Mouse (Mus musculus): ENCODE measurements at regions not wholly inside any gene's neighbourhood (a gene's known extent, or its start where the extent isn't known, plus 50 kb on each side); places are given as distances from the start of the nearest gene placed in this dataset.
A peak's percentile ranks its signal among the peaks of the same experiment; 100 is the strongest.

DNA sequence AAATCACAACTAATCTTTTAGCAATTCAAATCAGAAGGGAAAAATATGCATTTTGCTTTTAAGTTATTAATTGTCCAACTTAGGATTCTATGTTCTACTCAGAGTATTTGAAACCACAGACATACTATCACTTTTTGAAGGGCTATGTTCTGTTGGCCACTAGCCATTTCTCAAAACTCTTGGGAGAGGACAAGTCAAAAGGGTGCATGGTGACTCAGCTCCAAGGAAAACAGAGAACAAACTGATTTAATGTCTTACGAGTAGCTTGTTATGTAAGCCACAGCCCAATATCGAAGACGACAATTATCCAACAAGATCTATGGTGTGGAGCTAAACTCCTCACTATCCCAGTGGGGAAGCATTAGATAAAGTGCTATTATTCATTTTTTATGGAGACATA, 247.6 kb downstream of the Kcnj2 start:
- no peak overlapping the region for H3K4me2 ChIP-seq (ENCODE audit: low read depth, low read length)
- H3K4me1 ChIP-seq (ENCODE audit: control insufficient read depth, insufficient read depth, low read length), result no peaks in the 10 kb centered on the region
- no peak overlapping the region for H3K9ac ChIP-seq (ENCODE audit: low read depth, low read length)
- no peaks in the 10 kb centered on the region for H3K9me3 ChIP-seq (ENCODE audit: control insufficient read depth, low read length)
- no peaks in the 10 kb centered on the region for H3K27me3 ChIP-seq (replicated peaks; ENCODE audit: control insufficient read depth, insufficient read depth, low read length)
- no peak overlapping the region for H3K4me3 ChIP-seq (ENCODE audit: low read length)
- no peaks in the 10 kb centered on the region for H3K36me3 ChIP-seq (ENCODE audit: control insufficient read depth, insufficient read depth, low read length)
- no peak for ATAC-seq
- 76% methylated on average over 3 of the region's 3 CpGs for WGBS
- H3K27ac ChIP-seq (ENCODE audit: low read length), result no peak overlapping the region

DNA sequence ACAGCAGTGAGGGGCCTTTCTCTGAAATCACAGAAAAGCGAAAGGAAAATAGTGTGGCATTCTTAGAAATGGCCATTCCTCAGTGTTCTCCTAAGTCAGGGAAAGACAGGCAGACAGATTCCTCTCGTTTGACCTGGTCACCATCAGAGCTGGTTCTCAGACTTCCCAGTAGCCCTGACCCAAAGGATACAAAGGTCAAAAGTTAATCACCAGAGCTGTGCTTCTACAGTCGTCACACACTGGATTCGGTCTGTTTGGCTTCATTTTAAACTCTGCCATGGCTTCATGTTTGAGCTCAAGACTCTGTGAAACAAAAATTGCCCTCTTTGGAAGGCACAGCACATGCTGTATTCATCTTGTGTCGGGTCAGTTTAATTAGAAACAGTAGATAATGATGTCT, 255.6 kb downstream of the Kcnj2 start:
- ATAC-seq, result no peak
- Histone ChIP-seq H3K4me2 (ENCODE audit: low read depth, low read length) (no peak overlapping the region), H3K36me3 (ENCODE audit: control insufficient read depth, insufficient read depth, low read length) (no peaks in the 10 kb centered on the region), H3K9ac (ENCODE audit: low read depth, low read length) (no peak overlapping the region), H3K4me3 (ENCODE audit: low read length) (no peak overlapping the region), H3K27me3 (replicated peaks; ENCODE audit: control insufficient read depth, insufficient read depth, low read length) (no peaks in the 10 kb centered on the region), H3K27ac (ENCODE audit: low read length) (no peak overlapping the region), H3K4me1 (ENCODE audit: control insufficient read depth, insufficient read depth, low read length) (no peaks in the 10 kb centered on the region), H3K9me3 (ENCODE audit: control insufficient read depth, low read length) (no peaks in the 10 kb centered on the region)
- WGBS, result 42% methylated on average over 5 of the region's 5 CpGs

DNA sequence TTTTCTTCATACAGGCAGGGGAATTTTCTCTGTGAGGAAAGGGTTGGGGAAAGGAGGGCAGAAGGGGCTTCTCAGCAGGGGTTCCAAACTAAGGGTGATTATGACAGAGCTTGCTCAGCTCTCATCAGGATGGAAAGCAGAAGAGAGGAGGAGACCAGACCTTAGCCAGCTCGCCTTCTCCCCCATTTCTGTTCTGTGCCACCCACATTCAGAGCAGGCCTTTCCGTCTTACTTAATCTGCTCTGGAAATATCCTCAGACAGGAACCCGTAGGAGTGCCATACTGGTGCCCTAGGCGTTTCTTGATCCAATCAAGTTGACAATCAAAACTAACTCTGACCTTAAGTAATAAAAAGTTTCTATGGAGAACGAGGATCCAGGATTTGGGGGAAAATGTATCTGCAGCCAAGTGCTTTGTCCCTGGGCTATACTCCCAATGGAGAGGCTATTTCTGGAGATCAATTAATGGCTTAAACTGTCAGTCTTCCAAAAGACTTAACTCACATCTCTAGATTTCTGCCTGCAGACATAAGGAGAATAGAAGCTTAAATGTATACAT, 258.6 kb downstream of the Kcnj2 start:
- ATAC-seq, result no peak
- H3K4me1 ChIP-seq (ENCODE audit: control insufficient read depth, insufficient read depth, low read length), result no peaks in the 10 kb centered on the region
- H3K27me3 ChIP-seq (replicated peaks; ENCODE audit: control insufficient read depth, insufficient read depth, low read length), result no peaks in the 10 kb centered on the region
- no peak overlapping the region for H3K4me3 ChIP-seq (ENCODE audit: low read length)
- WGBS, result 78% methylated on average over 5 of the region's 5 CpGs
- H3K36me3 ChIP-seq (ENCODE audit: control insufficient read depth, insufficient read depth, low read length), result no peaks in the 10 kb centered on the region
- H3K4me2 ChIP-seq (ENCODE audit: low read depth, low read length), result no peak overlapping the region
- no peak overlapping the region for H3K9ac ChIP-seq (ENCODE audit: low read depth, low read length)
- H3K9me3 ChIP-seq (ENCODE audit: control insufficient read depth, low read length), result no peaks in the 10 kb centered on the region
- H3K27ac ChIP-seq (ENCODE audit: low read length), result no peak overlapping the region

DNA sequence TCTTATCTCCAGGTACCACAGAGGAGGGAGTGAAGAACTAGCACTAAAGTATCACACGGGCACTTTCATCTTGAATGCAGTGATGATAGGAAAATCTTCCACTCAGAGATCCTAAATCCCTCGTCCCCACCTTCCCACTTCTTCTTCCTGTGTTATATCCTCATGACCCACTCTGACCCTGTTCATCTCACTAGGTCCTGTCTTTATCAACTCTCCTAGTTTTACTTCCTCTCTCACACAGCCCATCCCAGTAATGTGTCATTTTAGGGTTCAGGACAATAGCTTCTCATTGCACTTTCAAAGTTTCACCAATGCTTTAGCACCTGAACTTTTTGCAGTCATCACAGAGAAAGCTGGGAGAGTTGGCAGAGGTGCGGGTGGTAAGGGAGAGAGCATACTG, 261.0 kb downstream of the Kcnj2 start:
- no peak overlapping the region for H3K4me2 ChIP-seq (ENCODE audit: low read depth, low read length)
- H3K36me3 ChIP-seq (ENCODE audit: control insufficient read depth, insufficient read depth, low read length), result no peaks in the 10 kb centered on the region
- 67% methylated on average over 3 of the region's 3 CpGs for WGBS
- no peaks in the 10 kb centered on the region for H3K4me1 ChIP-seq (ENCODE audit: control insufficient read depth, insufficient read depth, low read length)
- H3K4me3 ChIP-seq (ENCODE audit: low read length), result no peak overlapping the region
- H3K27ac ChIP-seq (ENCODE audit: low read length), result no peak overlapping the region
- ATAC-seq, result no peak
- no peaks in the 10 kb centered on the region for H3K27me3 ChIP-seq (replicated peaks; ENCODE audit: control insufficient read depth, insufficient read depth, low read length)
- no peak overlapping the region for H3K9ac ChIP-seq (ENCODE audit: low read depth, low read length)
- H3K9me3 ChIP-seq (ENCODE audit: control insufficient read depth, low read length), result no peaks in the 10 kb centered on the region

DNA sequence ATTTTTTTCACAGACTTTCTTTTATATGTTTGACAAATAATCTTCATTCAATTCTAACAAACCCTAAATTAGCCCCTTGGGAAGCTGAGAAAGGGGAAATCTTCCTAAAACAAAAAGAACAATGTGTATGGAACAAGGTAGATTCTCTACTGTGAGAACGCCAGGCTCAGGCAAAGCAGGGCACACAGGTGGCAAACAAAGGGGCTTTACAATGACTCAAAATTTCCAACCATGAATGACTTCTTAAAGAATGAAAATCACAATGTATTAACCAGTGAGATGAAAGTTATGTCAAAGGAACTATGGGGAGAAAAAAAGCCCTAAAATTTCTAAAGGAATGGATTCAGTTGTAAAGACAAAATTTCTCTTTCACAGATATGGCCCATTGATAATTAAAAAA, 262.3 kb downstream of the Kcnj2 start:
- Histone ChIP-seq H3K4me1 (ENCODE audit: control insufficient read depth, insufficient read depth, low read length) (no peaks in the 10 kb centered on the region), H3K4me2 (ENCODE audit: low read depth, low read length) (no peak overlapping the region), H3K9ac (ENCODE audit: low read depth, low read length) (no peak overlapping the region), H3K9me3 (ENCODE audit: control insufficient read depth, low read length) (no peaks in the 10 kb centered on the region), H3K36me3 (ENCODE audit: control insufficient read depth, insufficient read depth, low read length) (no peaks in the 10 kb centered on the region), H3K4me3 (ENCODE audit: low read length) (no peak overlapping the region), H3K27ac (ENCODE audit: low read length) (no peak overlapping the region), H3K27me3 (replicated peaks; ENCODE audit: control insufficient read depth, insufficient read depth, low read length) (no peaks in the 10 kb centered on the region)
- WGBS, result 43% methylated on average over 1 of the region's 1 CpGs
- no peak for ATAC-seq

DNA sequence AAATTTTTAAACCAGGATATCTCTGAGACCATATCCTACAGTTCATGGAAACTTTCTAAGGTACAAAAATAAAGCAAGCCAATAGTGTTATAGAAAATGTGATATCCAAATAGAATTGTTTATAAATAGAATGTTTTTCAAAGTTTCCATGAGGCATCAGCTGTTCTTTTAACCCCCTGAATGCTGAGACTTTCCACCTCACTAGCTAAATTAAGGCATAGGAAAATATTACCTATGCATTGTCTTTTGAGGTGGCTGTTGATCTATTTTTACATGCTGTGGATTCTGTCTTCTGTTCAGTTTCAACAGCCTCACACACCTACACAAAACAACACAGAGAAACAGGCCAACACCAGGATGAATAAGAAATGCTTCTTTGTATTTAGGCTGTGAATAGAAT, 265.6 kb downstream of the Kcnj2 start:
- Histone ChIP-seq H3K4me1 (ENCODE audit: control insufficient read depth, insufficient read depth, low read length) (no peaks in the 10 kb centered on the region), H3K27me3 (replicated peaks; ENCODE audit: control insufficient read depth, insufficient read depth, low read length) (no peaks in the 10 kb centered on the region), H3K36me3 (ENCODE audit: control insufficient read depth, insufficient read depth, low read length) (no peaks in the 10 kb centered on the region), H3K27ac (ENCODE audit: low read length) (no peak overlapping the region), H3K9me3 (ENCODE audit: control insufficient read depth, low read length) (no peaks in the 10 kb centered on the region), H3K4me2 (ENCODE audit: low read depth, low read length) (no peak overlapping the region), H3K9ac (ENCODE audit: low read depth, low read length) (no peak overlapping the region), H3K4me3 (ENCODE audit: low read length) (no peak overlapping the region)
- ATAC-seq, result no peak

DNA sequence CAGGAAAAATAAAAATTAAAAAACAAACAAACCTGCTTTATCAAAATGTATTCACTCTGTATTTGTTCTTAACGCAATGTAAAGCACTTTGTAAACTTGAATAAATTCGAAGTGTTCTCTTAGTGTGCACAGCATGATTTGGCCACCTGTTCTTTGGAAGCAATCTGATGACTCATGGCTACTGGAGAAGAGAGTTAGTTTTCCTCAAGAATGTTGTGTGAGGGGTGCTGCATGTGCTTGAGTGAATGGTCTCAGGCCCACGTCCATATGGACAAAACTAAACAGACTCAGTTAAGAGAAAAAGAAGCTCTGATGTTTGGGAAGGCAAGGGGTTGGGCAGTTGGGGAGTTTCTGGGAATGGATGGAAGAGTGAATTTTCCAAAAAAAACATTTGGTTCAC, 267.1 kb downstream of the Kcnj2 start:
- H3K27ac ChIP-seq (ENCODE audit: low read length), result no peak overlapping the region
- no peak overlapping the region for H3K4me3 ChIP-seq (ENCODE audit: low read length)
- H3K4me1 ChIP-seq (ENCODE audit: control insufficient read depth, insufficient read depth, low read length), result no peaks in the 10 kb centered on the region
- H3K9me3 ChIP-seq (ENCODE audit: control insufficient read depth, low read length), result no peaks in the 10 kb centered on the region
- no peaks in the 10 kb centered on the region for H3K27me3 ChIP-seq (replicated peaks; ENCODE audit: control insufficient read depth, insufficient read depth, low read length)
- no peaks in the 10 kb centered on the region for H3K36me3 ChIP-seq (ENCODE audit: control insufficient read depth, insufficient read depth, low read length)
- no peak for ATAC-seq
- no peak overlapping the region for H3K9ac ChIP-seq (ENCODE audit: low read depth, low read length)
- no peak overlapping the region for H3K4me2 ChIP-seq (ENCODE audit: low read depth, low read length)
- WGBS, result 63% methylated on average over 3 of the region's 3 CpGs

DNA sequence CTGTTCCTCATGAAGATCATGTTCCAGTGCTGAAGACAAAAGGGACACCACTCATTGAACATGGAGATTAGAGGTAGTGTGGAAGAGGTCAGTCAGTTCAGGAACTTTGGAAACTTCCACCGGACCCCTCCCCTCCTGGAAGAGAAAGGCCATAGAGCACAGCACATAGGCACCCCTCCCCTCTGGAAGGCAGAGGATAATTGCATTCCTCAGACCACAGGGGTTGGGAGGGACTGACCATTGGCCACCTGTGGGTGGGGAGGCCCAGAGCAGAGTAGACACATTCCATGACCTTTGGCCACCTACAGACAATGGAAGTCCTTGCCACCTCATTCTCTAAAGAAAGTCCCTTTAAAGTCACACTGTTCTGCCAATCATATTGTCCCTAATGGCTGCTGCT, 281.6 kb downstream of the Kcnj2 start:
- H3K9me3 ChIP-seq (ENCODE audit: control insufficient read depth, low read length), result no peaks in the 10 kb centered on the region
- no peaks in the 10 kb centered on the region for H3K4me1 ChIP-seq (ENCODE audit: control insufficient read depth, insufficient read depth, low read length)
- no peaks in the 10 kb centered on the region for H3K27me3 ChIP-seq (replicated peaks; ENCODE audit: control insufficient read depth, insufficient read depth, low read length)
- WGBS, result 45% methylated on average over 1 of the region's 1 CpGs
- ATAC-seq, result peak; percentile 72
- H3K4me2 ChIP-seq (ENCODE audit: low read depth, low read length), result no peak overlapping the region
- no peak overlapping the region for H3K4me3 ChIP-seq (ENCODE audit: low read length)
- H3K9ac ChIP-seq (ENCODE audit: low read depth, low read length), result no peak overlapping the region
- H3K36me3 ChIP-seq (ENCODE audit: control insufficient read depth, insufficient read depth, low read length), result no peaks in the 10 kb centered on the region
- no peak overlapping the region for H3K27ac ChIP-seq (ENCODE audit: low read length)

DNA sequence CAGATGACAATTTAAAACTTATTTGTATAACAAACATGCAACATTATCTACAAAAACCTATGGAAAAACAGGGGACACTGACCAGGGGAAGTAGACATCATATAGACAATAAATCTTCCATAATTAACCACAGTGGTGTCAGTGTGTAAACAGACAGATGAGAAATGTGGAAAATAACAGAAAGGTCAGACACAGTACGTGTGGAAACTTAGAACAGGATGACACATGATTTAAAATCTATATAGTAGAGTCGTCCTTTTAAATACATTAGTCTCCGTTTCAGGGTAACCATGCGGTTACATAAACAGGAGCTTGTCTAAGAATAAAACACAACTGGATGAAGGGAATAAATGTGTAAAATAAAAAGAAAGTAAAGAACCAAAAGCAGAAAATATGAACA, 284.1 kb downstream of the Kcnj2 start:
- H3K4me3 ChIP-seq (ENCODE audit: low read length), result no peak overlapping the region
- H3K36me3 ChIP-seq (ENCODE audit: control insufficient read depth, insufficient read depth, low read length), result no peaks in the 10 kb centered on the region
- no peak overlapping the region for H3K9ac ChIP-seq (ENCODE audit: low read depth, low read length)
- WGBS, result 45% methylated on average over 4 of the region's 4 CpGs
- ATAC-seq, result no peak
- no peak overlapping the region for H3K4me2 ChIP-seq (ENCODE audit: low read depth, low read length)
- H3K27me3 ChIP-seq (replicated peaks; ENCODE audit: control insufficient read depth, insufficient read depth, low read length), result no peaks in the 10 kb centered on the region
- H3K4me1 ChIP-seq (ENCODE audit: control insufficient read depth, insufficient read depth, low read length), result no peaks in the 10 kb centered on the region
- no peak overlapping the region for H3K27ac ChIP-seq (ENCODE audit: low read length)
- no peaks in the 10 kb centered on the region for H3K9me3 ChIP-seq (ENCODE audit: control insufficient read depth, low read length)

DNA sequence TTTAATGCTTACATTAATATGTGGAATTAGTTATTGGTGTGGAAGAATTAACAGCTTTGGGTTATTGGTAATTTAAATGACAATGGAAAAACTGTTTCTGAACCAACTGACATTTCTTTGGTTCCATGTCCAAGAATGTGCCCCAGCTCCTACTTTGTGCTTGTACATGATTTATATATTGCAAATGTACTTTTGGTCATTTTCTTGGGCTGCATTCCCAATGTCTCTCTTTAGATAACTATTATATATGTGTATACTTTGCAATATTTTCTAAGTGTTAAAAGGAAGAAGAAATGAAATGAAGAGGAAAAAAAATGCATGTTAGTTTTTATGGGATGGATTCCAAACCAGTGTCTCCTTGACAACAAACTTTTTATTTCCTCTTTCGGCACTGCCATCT, 297.4 kb downstream of the Kcnj2 start:
- Histone ChIP-seq H3K36me3 (ENCODE audit: control insufficient read depth, insufficient read depth, low read length) (no peaks in the 10 kb centered on the region), H3K4me3 (ENCODE audit: low read length) (no peak overlapping the region), H3K9me3 (ENCODE audit: control insufficient read depth, low read length) (no peaks in the 10 kb centered on the region), H3K4me2 (ENCODE audit: low read depth, low read length) (no peak overlapping the region), H3K9ac (ENCODE audit: low read depth, low read length) (no peak overlapping the region), H3K4me1 (ENCODE audit: control insufficient read depth, insufficient read depth, low read length) (no peaks in the 10 kb centered on the region), H3K27ac (ENCODE audit: low read length) (no peak overlapping the region), H3K27me3 (replicated peaks; ENCODE audit: control insufficient read depth, insufficient read depth, low read length) (no peaks in the 10 kb centered on the region)
- ATAC-seq, result no peak
- WGBS, result 83% methylated on average over 1 of the region's 1 CpGs

All from intestine, embryonic 16.5 days (tissue).